Mouse (Mus musculus): ENCODE measurements at regions not wholly inside any gene's neighbourhood (a gene's known extent, or its start where the extent isn't known, plus 50 kb on each side); places are given as distances from the start of the nearest gene placed in this dataset.
"Not testable (repeated sequence)": the region's sequence is repeated elsewhere in the genome, so short reads cannot be mapped to it uniquely, and the experiment has no call there.

DNA sequence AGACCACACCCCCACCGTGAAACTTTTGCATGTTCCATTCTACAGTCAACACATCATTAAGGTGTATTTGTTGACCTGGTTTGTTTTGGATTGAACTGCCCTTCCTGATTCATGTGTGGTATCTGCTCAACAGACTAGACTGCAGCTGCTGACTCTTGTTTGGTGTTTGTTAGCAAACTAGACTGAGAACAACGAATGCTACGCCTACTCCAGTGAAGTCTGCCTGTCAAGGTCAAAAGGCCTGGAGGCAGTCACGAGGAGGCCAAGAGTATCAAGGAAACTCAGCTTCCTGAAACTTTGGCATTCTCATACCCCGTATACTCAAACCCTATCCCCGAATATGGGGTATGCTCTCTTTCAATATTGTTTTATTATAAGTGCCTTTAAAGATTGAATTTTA is 194.2 kb upstream of the Spin1 start:
- not testable (repeated sequence) for H3K27me3 ChIP-seq (ENCODE audit: low read depth, poor library complexity, severe bottlenecking); H3K4me3 ChIP-seq; H3K27ac ChIP-seq (replicated peaks); H3K36me3 ChIP-seq; H3K4me1 ChIP-seq; DNase-seq (ENCODE audit: low spot score); H3K9me3 ChIP-seq (replicated peaks)
- WGBS, result 90% methylated on average over 6 of the region's 6 CpGs

DNA sequence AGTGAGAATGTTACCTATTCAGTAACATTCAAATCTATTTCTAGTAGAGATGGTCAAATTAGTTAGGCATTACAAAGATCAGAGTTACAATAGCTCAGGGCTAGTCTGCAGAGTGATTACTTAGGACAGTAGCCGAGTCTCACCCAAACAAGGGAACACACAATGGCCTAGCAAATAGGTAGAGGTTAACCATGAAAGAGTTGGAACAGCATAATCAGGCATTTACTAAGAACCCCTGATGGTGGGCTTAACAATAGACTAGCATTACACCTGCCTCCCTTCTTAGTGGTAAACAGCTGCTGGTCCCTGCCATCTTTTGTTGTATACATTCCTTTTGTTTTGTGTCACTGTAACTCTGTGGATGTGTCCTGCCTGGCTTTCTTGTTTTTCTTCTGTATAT is 193.8 kb upstream of the Spin1 start:
- Histone ChIP-seq H3K9me3 (replicated peaks) (no peaks in the 10 kb centered on the region), H3K36me3 (no peaks in the 10 kb centered on the region), H3K27me3 (ENCODE audit: low read depth, poor library complexity, severe bottlenecking) (no peaks in the 10 kb centered on the region), H3K4me3 (no peak overlapping the region), H3K27ac (replicated peaks) (no peak overlapping the region), H3K4me1 (no peaks in the 10 kb centered on the region)
- WGBS, result 89% methylated on average over 1 of the region's 1 CpGs
- DNase-seq (ENCODE audit: low spot score), result no peak

DNA sequence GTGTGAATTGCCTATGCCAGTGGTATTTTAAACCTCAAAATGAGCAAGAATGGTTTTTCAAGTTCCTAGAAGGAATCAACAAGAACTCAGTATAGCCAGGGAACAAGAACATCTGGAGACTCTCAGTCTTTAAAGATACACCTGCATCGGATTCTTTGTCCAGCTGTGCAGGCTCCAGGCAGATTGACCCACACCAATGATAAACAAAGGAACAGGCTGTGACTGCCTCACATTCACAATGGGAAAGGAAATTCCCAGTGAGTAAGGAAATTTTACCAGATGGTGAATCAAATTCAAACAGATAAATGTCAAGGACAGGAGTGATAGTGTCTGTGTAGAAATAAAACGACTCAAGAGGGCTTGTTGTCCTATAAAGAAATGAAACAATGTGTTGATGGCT is 187.9 kb upstream of the Spin1 start:
- not testable (repeated sequence) for H3K4me3 ChIP-seq; H3K36me3 ChIP-seq; H3K9me3 ChIP-seq (replicated peaks); H3K4me1 ChIP-seq; H3K27me3 ChIP-seq (ENCODE audit: low read depth, poor library complexity, severe bottlenecking); DNase-seq (ENCODE audit: low spot score); H3K27ac ChIP-seq (replicated peaks)
- 77% methylated on average over 2 of the region's 2 CpGs for WGBS

DNA sequence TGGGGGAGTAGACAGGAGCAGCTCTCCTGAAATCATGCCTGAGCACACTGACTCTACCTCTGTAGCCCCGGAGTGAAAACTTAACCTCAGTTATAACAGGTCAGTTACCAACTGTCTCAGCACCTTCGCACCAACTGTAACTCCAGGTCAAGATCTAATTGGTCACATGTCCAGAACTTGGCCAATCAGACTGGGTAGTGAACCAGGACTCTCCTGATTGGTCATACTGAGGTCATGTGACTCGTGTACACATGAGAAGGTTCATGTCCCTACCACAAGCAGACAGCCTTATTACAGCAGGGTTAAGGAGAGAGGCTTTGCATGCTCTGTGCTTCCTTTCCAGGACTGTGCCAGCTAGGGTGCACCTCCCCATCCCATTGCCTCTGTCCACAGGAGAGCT is 166.7 kb upstream of the Spin1 start:
- H3K4me3 ChIP-seq; DNase-seq (ENCODE audit: low spot score); H3K36me3 ChIP-seq; H3K27me3 ChIP-seq (ENCODE audit: low read depth, poor library complexity, severe bottlenecking); H3K27ac ChIP-seq (replicated peaks); H3K4me1 ChIP-seq; H3K9me3 ChIP-seq (replicated peaks): not testable (repeated sequence)
- WGBS, result 81% methylated on average over 3 of the region's 3 CpGs

DNA sequence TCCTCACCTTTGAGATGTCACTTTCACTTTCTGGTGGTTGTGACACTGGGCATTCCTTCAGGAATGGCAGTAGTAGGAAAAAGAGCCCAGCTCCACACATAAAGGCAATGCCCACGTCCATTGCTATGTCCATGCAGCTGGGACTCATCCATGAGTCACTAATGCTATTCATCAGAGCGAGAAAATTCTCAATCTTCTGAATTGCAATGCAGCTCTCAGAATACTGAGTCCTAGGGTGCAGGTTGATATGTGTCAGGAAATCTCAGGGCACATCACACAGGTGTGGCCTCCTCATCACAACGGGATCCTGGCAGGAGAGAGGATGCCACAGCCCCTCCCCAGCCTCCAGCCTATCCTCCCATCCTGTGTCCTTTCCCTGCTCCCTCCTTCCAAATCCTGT is 158.1 kb upstream of the Spin1 start:
- H3K9me3 ChIP-seq (replicated peaks), result no peaks in the 10 kb centered on the region
- H3K27me3 ChIP-seq (ENCODE audit: low read depth, poor library complexity, severe bottlenecking), result no peaks in the 10 kb centered on the region
- 75% methylated on average over 3 of the region's 3 CpGs for WGBS
- H3K36me3 ChIP-seq, result no peaks in the 10 kb centered on the region
- H3K4me3 ChIP-seq, result no peak overlapping the region
- no peak for DNase-seq (ENCODE audit: low spot score)
- no peaks in the 10 kb centered on the region for H3K4me1 ChIP-seq
- H3K27ac ChIP-seq (replicated peaks), result no peak overlapping the region

DNA sequence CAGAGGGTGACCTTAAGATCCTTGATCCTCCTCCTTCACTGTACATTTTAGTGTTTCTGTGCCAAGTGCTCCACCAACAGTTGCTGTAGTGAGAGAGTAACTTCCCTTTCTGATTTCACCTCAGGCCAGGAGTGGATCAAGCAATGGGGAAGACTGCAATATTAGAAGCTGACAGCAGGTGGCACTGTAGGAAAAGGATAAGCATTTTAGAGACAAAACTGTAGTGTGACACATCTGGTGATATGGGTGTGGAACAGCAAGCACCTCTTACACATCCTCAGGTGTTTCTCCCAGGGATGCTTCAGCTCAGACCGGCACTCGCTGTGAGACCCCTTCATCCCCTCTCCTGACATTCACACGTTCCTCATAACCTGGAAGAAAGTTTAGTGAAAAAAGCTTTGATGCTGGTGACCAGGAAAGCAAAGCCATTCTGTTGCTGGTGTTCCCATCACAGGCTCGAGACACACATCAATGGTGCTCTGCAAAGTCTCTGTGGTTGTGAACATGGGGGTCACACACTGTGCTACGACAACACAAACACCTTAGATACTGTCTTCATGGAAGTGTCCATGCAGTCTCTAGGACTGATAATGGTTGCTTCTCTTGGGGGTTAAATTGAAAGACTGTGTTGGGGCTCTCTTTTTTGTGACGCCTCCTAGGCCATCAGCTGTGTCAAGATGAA is 151.0 kb upstream of the Spin1 start:
- H3K27ac ChIP-seq (replicated peaks), result no peak overlapping the region
- no peaks in the 10 kb centered on the region for H3K4me1 ChIP-seq
- no peak overlapping the region for H3K4me3 ChIP-seq
- no peaks in the 10 kb centered on the region for H3K27me3 ChIP-seq (ENCODE audit: low read depth, poor library complexity, severe bottlenecking)
- 54% methylated on average over 6 of the region's 6 CpGs for WGBS
- no peaks in the 10 kb centered on the region for H3K9me3 ChIP-seq (replicated peaks)
- H3K36me3 ChIP-seq, result no peaks in the 10 kb centered on the region
- peak; percentile 65 for DNase-seq (ENCODE audit: low spot score)

DNA sequence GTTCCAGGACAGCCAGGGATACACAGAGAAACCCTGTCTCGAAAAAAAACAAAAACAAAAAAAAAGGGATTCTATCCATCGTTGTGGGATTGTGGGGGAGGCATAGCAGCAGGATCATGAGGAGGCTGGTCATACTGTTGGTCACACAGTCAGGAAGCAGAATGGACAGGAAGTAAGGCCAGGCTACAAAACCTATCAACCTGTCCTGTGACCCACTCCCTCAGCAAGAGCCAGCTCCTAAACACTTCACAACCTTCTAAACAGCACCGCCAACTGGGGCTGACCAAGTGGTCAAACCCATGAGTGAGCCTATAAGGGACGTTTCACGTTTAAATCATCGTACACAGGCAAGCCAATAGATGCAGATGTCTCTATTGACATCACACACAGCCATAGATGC is 146.0 kb upstream of the Spin1 start:
- DNase-seq (ENCODE audit: low spot score), result no peak
- no peak overlapping the region for H3K27ac ChIP-seq (replicated peaks)

DNA sequence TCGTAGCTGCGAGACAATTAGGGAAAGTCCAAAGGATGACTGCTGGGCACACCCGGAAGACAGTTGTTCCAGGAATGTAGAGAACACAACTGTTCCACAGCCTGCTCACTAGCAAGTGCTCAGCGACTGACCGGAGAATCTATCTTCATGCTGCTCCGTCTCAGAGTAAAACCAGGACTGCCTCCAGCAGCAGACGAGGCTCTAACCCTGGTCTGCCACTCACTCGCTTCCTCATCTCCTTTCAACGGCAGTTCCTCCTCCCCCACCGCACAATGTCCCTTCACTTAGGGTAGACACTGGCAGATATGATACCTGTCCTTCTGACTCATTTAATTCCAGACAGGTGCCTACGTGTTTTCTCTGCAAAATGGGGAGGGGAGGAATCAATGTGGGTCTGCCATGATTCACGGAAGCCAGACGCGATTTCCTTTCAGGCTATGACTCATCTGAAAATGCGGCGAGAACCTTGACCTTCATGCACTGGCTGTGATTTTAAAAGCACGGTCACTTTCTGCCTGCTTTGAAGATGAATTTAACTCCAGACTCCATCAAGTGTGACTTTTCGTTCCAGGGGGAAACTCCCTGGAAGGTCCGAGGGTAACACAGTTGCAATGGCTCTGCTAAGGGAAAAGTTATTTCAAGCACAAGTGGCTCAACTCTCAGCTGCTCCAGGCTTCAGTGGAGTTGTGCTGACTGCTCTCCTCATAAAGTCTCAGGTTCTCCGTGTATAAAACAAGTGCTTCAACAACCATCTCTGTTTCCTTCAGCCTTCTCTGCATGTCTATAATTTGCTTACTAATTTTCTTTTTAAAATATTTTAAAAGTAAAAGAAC is 142.4 kb upstream of the Spin1 start:
- Histone ChIP-seq H3K27me3 (ENCODE audit: low read depth, poor library complexity, severe bottlenecking) (no peaks in the 10 kb centered on the region), H3K4me3 (no peak overlapping the region), H3K4me1 (no peaks in the 10 kb centered on the region), H3K36me3 (no peaks in the 10 kb centered on the region), H3K27ac (replicated peaks) (no peak overlapping the region), H3K9me3 (replicated peaks) (no peaks in the 10 kb centered on the region)
- DNase-seq (ENCODE audit: low spot score), result no peak
- WGBS, result 76% methylated on average over 20 of the region's 20 CpGs

More for the DNA sequence above, 146.0 kb upstream of the Spin1 start:
- no peaks in the 10 kb centered on the region for H3K27me3 ChIP-seq (ENCODE audit: low read depth, poor library complexity, severe bottlenecking)
- no peaks in the 10 kb centered on the region for H3K4me1 ChIP-seq
- H3K9me3 ChIP-seq (replicated peaks), result no peaks in the 10 kb centered on the region
- no peaks in the 10 kb centered on the region for H3K36me3 ChIP-seq
- WGBS, result 93% methylated on average over 6 of the region's 6 CpGs
- no peak overlapping the region for H3K4me3 ChIP-seq

DNA sequence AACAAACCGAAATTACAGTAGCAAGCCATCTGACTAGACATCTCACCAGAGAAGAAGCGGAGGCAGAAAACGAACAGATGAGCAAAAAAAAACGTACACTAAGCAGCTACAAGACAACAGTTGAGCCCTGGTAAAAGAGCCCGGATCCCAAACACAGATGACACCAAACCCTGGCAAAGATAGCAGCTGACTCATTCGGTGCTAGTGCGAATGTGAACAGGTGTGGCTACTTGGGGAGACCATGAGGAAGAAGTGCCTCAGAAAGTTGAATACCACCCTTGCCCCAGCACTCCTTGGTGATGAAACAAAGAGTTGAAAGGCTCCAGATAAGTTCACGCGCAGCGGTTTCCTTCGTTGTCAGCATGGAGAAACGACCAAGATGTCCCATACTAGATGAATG is 139.8 kb upstream of the Spin1 start:
- no peaks in the 10 kb centered on the region for H3K27me3 ChIP-seq (ENCODE audit: low read depth, poor library complexity, severe bottlenecking)
- H3K27ac ChIP-seq (replicated peaks), result no peak overlapping the region
- no peaks in the 10 kb centered on the region for H3K4me1 ChIP-seq
- WGBS, result 87% methylated on average over 12 of the region's 12 CpGs
- H3K9me3 ChIP-seq (replicated peaks), result no peaks in the 10 kb centered on the region; the same call in 1 of the 2 replicates
- no peak for DNase-seq (ENCODE audit: low spot score)
- no peaks in the 10 kb centered on the region for H3K36me3 ChIP-seq
- H3K4me3 ChIP-seq, result no peak overlapping the region

DNA sequence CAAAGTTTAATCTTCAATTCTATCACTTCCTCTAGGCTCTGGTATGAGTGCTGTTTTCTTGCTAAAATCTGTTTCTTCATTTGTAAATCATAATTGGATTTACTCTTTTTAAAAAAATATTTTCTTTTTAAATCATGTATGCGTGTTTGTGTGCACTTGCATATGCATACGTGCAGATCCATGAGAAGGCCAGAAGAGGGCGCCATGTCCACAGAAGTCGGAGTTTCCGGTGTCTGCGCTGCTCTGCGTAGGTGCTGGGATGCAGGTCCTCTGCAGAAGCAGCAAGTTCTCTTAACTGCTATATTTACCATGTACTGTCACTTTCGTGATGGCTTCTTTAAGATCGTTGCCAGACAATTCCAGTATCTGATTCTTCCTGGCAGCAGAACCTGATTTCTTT is 136.6 kb upstream of the Spin1 start:
- no peaks in the 10 kb centered on the region for H3K27me3 ChIP-seq (ENCODE audit: low read depth, poor library complexity, severe bottlenecking)
- no peak for DNase-seq (ENCODE audit: low spot score)
- H3K27ac ChIP-seq (replicated peaks), result no peak overlapping the region
- H3K4me1 ChIP-seq, result no peaks in the 10 kb centered on the region
- no peaks in the 10 kb centered on the region; the same call in 1 of the 2 replicates for H3K9me3 ChIP-seq (replicated peaks)
- H3K36me3 ChIP-seq, result no peaks in the 10 kb centered on the region
- no peak overlapping the region for H3K4me3 ChIP-seq
- WGBS, result 78% methylated on average over 9 of the region's 9 CpGs

DNA sequence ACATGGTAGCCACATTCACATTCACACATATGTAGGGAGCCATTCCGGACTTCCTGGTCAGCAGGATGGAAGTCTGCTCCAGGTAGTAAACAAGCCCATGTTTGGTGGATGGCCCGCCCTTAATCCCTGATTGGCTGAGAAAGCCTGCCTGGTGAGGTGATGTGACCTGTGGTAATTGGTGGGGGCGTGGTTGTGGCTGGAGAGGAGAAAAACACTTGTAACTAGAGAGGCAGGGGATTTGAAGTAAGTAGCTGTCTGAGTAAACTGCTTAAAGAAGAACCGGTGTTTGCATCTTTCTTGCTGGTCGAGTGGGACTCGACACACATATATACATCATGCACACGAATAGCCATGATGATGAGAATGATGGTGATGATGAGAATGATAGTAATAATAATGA is 135.6 kb upstream of the Spin1 start:
- not testable (repeated sequence) for H3K4me3 ChIP-seq; H3K27ac ChIP-seq (replicated peaks); H3K27me3 ChIP-seq (ENCODE audit: low read depth, poor library complexity, severe bottlenecking); H3K9me3 ChIP-seq (replicated peaks); DNase-seq (ENCODE audit: low spot score); H3K4me1 ChIP-seq; H3K36me3 ChIP-seq
- 78% methylated on average over 7 of the region's 7 CpGs for WGBS

DNA sequence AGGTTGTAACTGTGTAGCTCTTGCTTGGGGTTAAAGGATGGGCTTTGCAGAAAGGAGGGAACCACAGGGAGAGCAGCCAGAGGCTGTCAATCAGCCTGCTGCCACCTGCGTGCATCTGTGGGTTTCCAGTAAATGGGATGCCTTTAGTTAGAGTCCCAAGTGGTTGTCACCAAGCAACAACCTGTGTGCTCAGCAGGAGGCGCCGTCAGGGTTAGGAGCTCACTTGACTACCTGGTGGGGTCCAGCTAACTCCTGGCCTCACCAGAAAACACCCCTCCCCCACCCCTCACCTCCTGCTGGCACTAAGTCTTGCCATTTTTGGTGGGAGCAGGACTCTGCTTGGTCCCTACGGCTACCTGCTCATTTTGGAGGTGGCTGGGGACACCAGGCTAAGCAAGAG is 135.0 kb upstream of the Spin1 start:
- DNase-seq (ENCODE audit: low spot score), result no peak
- no peaks in the 10 kb centered on the region for H3K4me1 ChIP-seq
- no peak overlapping the region for H3K27ac ChIP-seq (replicated peaks)
- H3K9me3 ChIP-seq (replicated peaks), result no peaks in the 10 kb centered on the region; the same call in 1 of the 2 replicates
- 71% methylated on average over 4 of the region's 4 CpGs for WGBS
- no peaks in the 10 kb centered on the region for H3K27me3 ChIP-seq (ENCODE audit: low read depth, poor library complexity, severe bottlenecking)
- no peaks in the 10 kb centered on the region for H3K36me3 ChIP-seq
- H3K4me3 ChIP-seq, result no peak overlapping the region

DNA sequence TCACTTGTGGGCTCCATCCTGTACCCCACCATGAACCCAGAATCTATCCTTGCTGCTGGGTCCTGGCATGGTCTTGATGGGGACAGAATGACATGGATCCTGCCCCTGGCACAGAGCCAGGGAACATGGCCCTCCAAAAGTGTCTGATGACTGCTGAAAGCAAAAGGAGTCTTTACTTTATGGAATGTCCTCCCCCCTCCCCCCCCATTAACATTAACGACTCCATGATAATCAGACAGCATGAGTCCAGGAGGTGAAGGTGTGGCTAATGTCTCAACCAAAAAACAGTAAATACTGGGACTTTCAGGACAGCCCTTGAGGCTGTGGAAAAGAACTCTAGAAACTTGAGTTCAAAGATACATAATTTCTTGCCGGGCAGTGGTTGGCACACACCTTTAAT is 133.9 kb upstream of the Spin1 start:
- no peaks in the 10 kb centered on the region for H3K36me3 ChIP-seq
- H3K4me1 ChIP-seq, result no peaks in the 10 kb centered on the region; the same call in 1 of the 2 replicates
- no peak for DNase-seq (ENCODE audit: low spot score)
- WGBS, result 97% methylated on average over 2 of the region's 2 CpGs
- no peaks in the 10 kb centered on the region; the same call in 1 of the 2 replicates for H3K9me3 ChIP-seq (replicated peaks)
- H3K4me3 ChIP-seq, result no peak overlapping the region
- no peak overlapping the region for H3K27ac ChIP-seq (replicated peaks)
- no peaks in the 10 kb centered on the region for H3K27me3 ChIP-seq (ENCODE audit: low read depth, poor library complexity, severe bottlenecking)

Measured in midbrain, embryonic 10.5 days (tissue).